Mouse (Mus musculus) liver, postnatal 0 days (tissue): ENCODE results near the gene Gpx3.

Experiments
- CTCF ChIP-seq: sonication (generic); IDR thresholded peaks from 2 replicates; pipeline ENCODE4 v1.5.1; 2016; ENCODE audit warnings: antibody characterized with exemption, low read depth
- EP300 ChIP-seq: IDR thresholded peaks from 2 replicates; pipeline ENCODE4 v1.6.1; 2016; ENCODE audit warnings: antibody characterized with exemption, low read depth, mild to moderate bottlenecking

DNA sequence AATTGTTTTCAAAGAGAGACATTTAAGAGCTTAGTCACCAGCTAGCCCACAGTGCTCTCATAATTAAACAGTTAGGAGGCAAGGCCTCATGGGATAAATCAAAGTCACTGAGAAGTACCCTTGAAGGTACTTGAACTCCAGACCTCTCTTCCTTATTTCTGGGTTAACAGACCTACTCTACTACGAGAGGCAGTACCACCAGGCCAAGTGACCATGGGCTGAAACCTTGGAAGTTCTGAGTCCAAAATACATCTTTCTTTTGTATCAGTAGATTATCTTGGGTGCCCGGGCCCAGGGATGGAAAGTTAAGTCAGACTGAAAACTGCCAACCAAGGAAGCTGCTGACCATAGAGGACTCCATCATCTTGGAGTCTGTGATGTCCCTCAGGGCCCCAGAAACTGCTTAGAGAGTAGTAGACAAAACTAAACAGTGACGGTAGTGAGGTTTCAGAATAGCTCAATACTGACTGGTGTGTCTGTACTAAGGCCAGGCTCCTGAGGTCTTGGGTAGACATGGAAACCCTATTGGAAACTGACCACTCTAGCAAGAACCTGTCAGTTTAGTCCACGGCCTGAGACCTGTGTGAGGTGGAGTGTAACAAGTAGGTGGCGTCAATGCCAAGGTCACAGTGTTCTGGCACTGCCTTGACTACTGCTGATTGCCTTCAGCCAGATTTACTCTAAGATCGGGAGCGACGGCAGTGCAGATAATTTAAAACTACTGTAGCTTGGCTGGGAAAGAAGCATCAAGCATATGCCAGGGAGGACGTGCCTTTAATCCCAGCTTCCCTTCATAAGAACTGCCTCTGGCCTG is 10.5 kb downstream of the Gpx3 start:
- TF ChIP-seq CTCF (no peak), EP300 (no peak)
